Mouse (Mus musculus) cortical plate, adult 2 months (tissue): ENCODE results near the gene D630039A03Rik. TPM values are rescaled to one million over a fixed set of nuclear protein-coding genes. Genes with fewer than 3 reads are reported as not detected.

Experiments used
- H3K27ac ChIP-seq: fragments of 200-500 bp; 2 replicates; pipeline ENCODE4 v1.5.1; 2012; ENCODE audit warnings: low read length, control low read depth, inconsistent platforms; ENCODE audit not compliant: insufficient read depth
- H3K4me1 ChIP-seq: fragments of 200-500 bp; 2 replicates; pipeline ENCODE4 v1.6.1; 2011; ENCODE audit warnings: low read length; ENCODE audit not compliant: control insufficient read depth, insufficient read depth
- H3K4me3 ChIP-seq: fragments of 200-500 bp; 2 replicates; pipeline ENCODE4 v1.5.1; 2011; ENCODE audit warnings: mild to moderate bottlenecking, low read length, control low read depth; ENCODE audit not compliant: insufficient read depth
- CTCF ChIP-seq: fragments of 200-500 bp; IDR thresholded peaks from 2 replicates; pipeline ENCODE4 v1.5.1; 2011; ENCODE audit warnings: mild to moderate bottlenecking, control low read depth, low read length; ENCODE audit not compliant: insufficient read depth; ENCODE audit errors: extremely low read depth
- POLR2A ChIP-seq: fragments of 200-500 bp; IDR thresholded peaks from 2 replicates; pipeline ENCODE4 v1.6.1; 2011; ENCODE audit warnings: mild to moderate bottlenecking, low read length, control low read depth; ENCODE audit not compliant: insufficient read depth; ENCODE audit errors: extremely low read depth
- polyA plus RNA-seq: library from polyadenylated mRNA; depleted of rRNA; stranded (reverse); fragments of >200 nt; gene quantifications from 2 replicates; pipeline ENCODE4 v1.2.3, GENCODE M21; 2012

Gene D630039A03Rik
- polyA plus RNA-seq, 1 experiment, result 0.27 TPM

- H3K27ac ChIP-seq, result no peak overlapping the region
- no peak overlapping the region for H3K4me3 ChIP-seq
- H3K4me1 ChIP-seq, result no peaks in the 10 kb centered on the region
- TF ChIP-seq POLR2A (no peak), CTCF (no peak)
These were observed 1.6 kb downstream of the D630039A03Rik start for GRCm38 (mm10) chr4:57914193-57915190.

- H3K4me3 ChIP-seq, result no peak overlapping the region
- no peak overlapping the region for H3K27ac ChIP-seq
- TF ChIP-seq POLR2A (no peak), CTCF (no peak)
These were observed 3.1 kb downstream of the D630039A03Rik start for GRCm38 (mm10) chr4:57913021-57913420.

GRCm38 (mm10) chr4:57908860-57909259 lies 7.2 kb downstream of the D630039A03Rik start:
- Histone ChIP-seq H3K4me3 (no peak overlapping the region), H3K4me1 (no peaks in the 10 kb centered on the region), H3K27ac (no peak overlapping the region)
- TF ChIP-seq CTCF (no peak), POLR2A (no peak)

More at GRCm38 (mm10) chr4:57913021-57913420, 3.1 kb downstream of the D630039A03Rik start:
- H3K4me1 ChIP-seq, result no peaks in the 10 kb centered on the region

GRCm38 (mm10) chr4:57906708-57907107 lies 9.4 kb downstream of the D630039A03Rik start:
- no peaks in the 10 kb centered on the region for H3K4me1 ChIP-seq
- H3K27ac ChIP-seq, result no peak overlapping the region
- TF ChIP-seq POLR2A (no peak), CTCF (no peak)
- H3K4me3 ChIP-seq, result no peak overlapping the region

GRCm38 (mm10) chr4:57904638-57905037 lies 11.5 kb downstream of the D630039A03Rik start:
- Histone ChIP-seq H3K27ac (no peak overlapping the region), H3K4me3 (no peak overlapping the region), H3K4me1 (no peaks in the 10 kb centered on the region)
- TF ChIP-seq POLR2A (no peak), CTCF (no peak)

GRCm38 (mm10) chr4:57904211-57904610 lies 11.9 kb downstream of the D630039A03Rik start:
- Histone ChIP-seq H3K4me1 (no peaks in the 10 kb centered on the region), H3K27ac (no peak overlapping the region), H3K4me3 (no peak overlapping the region)
- TF ChIP-seq CTCF (peak; percentile 90), POLR2A (no peak)

GRCm38 (mm10) chr4:57902619-57903018 lies 13.5 kb downstream of the D630039A03Rik start:
- Histone ChIP-seq H3K4me1 (no peaks in the 10 kb centered on the region), H3K4me3 (no peak overlapping the region), H3K27ac (no peak overlapping the region)
- TF ChIP-seq POLR2A (no peak), CTCF (no peak)

GRCm38 (mm10) chr4:57901210-57901609 lies 14.9 kb downstream of the D630039A03Rik start:
- Histone ChIP-seq H3K27ac (no peak overlapping the region), H3K4me1 (no peaks in the 10 kb centered on the region), H3K4me3 (no peak overlapping the region)
- TF ChIP-seq POLR2A (no peak), CTCF (peak; percentile 81)

GRCm38 (mm10) chr4:57896631-57897030 lies 19.5 kb downstream of the D630039A03Rik start:
- Histone ChIP-seq H3K27ac (no peak overlapping the region), H3K4me1 (no peaks in the 10 kb centered on the region), H3K4me3 (no peak overlapping the region)
- no peak for TF ChIP-seq CTCF
- TF ChIP-seq POLR2A, result no peak

GRCm38 (mm10) chr4:57895902-57896301 lies 20.2 kb downstream of the D630039A03Rik start:
- no peak overlapping the region for H3K27ac ChIP-seq
- H3K4me1 ChIP-seq, result no peaks in the 10 kb centered on the region
- no peak for TF ChIP-seq POLR2A
- H3K4me3 ChIP-seq, result no peak overlapping the region
